Mouse (Mus musculus) heart, postnatal 36 days (tissue): ENCODE measurements around the gene Dusp14. TPM values are rescaled to one million over a fixed set of nuclear protein-coding genes. Genes with fewer than 3 reads are reported as not detected.

ENCODE experiments used
- DNase-seq, 2 experiments: peaks; one replicate each; pipeline ENCODE4 v3.0.0; 2021 to 2022
- intact Hi-C: fragments of 180-260 bp; cut with DNase I; formaldehyde crosslinking; loops from one replicate; pipeline ENCODE4 v1.15.1; 2025
- total RNA-seq, 2 experiments: library from RNA; stranded (reverse); gene quantifications; 2 replicates each; pipeline ENCODE4 v1.2.3; 2021

Dusp14 gene
- total RNA-seq, 2 experiments from 2014 or later: 0.50 to 0.73 TPM

DNA sequence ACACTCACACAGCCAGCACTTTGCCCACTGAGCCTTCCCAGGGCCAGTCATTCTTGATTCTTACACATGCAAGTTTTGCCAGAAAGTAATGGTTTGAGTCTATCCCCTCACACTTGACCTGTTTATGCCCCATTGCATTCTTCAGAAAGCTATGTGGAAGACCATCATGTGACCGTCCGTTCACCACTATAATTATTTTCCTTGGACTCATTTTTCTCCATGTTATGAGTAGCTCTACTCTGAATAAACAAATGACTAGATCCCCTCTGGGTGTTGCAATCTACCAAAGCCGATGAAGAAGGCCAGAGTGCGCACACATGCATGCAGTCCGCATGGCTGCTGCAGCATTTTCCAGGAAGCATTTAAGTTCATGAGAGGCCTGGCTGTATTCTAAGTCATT lies 41.8 kb downstream of the Dusp14 start:
- intact Hi-C loops: no loop called here
- DNase-seq: no peak

DNA sequence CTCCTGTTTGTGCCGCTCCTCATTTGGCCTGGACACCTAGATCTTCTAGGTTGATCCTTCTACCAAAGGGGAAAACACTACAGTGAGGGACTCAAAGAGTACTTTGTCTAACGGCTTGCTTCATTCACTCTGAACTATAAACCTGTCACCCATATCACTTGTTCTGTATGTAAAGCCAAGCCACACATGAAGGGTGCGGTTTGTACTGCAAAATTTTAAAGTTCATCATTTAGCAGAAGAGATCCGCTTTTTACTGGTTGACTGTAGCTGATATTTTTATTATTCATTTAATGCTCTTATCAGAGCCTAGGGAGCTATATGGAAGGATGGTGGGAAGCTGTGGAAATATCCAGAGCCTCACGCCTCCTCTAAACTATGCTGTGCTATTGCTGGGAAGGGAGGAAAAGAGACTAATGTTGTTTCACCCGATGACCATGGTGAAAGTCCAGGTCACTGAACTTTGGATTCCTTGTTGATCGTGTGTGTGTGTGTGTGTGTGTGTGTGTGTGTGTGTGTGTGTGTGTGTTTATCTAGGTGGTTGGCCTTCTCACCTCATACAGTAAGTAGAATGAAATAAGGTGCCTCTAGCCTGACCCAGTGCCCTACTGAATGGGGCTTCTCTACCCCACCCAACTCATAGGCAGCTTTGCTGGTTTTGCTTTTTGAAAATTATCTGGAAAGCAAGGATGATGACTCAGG lies 52.1 kb downstream of the Dusp14 start:
- no peak for DNase-seq
- intact Hi-C loops: no loop called here

DNA sequence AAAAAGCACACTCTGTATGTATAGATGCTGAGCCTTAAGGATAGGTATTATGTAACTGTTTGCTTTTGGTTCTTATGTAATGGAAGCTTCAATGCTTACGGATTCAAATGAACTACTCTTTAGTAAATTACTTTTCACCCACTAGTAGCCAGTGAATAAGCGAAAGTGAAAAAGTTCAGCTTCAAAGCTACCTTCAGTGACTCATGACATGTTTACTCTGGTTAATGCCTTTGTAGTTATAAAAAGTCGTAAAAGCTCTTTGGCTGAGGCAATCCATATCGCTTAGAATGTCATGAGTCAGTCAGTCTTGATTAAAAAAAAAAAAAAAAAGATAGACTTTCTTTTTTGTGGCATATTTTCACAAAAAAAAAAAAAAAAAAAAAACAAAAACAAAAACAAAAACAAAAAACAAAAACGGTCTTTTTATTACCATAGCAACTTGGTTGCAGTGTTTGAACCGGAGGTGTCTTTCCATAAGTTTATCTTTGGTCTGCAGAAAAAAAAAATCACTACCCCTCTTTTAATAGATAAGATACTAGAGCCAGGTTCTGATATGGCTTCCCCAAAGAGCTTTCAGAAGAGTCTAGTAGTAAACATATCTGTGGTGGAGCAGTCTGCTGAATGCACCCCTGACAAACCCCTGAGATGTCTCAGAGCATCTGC lies 52.8 kb downstream of the Dusp14 start:
- intact Hi-C loops: no loop called here
- no peak for DNase-seq

DNA sequence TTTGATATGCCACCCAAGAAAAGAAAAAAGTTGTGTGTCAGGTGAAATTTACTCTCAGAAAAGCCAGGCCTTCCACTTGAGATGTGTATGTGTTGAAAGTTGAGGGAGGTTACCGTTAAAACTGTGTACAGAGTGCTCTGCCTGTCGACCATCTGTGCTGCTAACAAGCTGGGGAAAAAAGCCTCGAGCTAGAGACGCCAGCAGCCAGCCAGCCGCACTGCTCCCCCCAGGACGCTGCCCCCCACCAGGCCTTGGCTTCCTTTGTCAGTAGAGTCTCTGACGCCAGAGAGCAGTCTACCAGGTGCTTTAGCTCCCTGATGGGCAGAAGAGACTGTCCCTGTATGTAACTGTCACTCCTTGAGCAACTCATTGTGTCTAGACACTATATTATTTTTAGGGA lies 56.0 kb downstream of the Dusp14 start:
- intact Hi-C loops: no loop called here

DNA sequence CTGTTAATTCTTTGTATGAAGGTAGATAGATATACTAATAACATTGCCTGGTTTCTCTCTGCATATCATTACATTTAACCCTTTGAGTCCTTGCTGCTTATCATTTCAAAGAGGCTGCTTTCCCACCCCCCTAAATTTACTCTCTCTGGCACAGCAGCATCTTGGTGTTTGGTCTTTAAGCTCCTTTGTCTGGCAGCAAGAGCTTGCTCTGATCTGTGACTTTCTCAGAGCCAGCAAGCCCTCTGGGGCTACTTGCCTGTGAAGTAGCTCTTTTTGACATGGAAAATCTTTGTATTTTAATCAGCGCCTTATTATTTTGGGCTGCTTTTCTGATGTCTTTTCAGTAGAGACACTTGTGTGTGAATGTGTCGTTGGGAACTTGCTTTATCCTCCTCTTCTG lies 57.5 kb downstream of the Dusp14 start:
- intact Hi-C loops: no loop called here
- DNase-seq: no peak

More for the DNA sequence above, 56.0 kb downstream of the Dusp14 start:
- DNase-seq: no peak

DNA sequence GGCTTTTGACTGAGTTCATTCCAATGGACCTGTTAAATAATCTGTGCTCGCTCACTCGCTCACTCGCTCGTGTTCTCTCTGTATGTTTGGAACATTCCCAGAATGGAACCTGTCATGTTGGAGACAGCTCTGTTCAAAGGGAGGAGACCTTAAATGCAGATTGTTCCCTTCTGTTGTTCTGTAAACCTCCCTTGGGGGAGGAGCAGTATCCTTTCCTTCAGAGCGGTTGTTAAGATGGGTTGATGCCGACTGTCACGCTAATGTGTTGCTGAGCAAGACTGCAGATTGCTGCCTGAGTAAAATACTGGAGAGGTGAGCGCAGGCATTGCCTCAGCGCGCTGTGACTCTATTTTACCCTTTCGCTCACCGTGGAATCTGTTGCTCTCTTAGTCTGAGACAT lies 58.0 kb downstream of the Dusp14 start:
- intact Hi-C loops: no loop called here
- DNase-seq: no peak

DNA sequence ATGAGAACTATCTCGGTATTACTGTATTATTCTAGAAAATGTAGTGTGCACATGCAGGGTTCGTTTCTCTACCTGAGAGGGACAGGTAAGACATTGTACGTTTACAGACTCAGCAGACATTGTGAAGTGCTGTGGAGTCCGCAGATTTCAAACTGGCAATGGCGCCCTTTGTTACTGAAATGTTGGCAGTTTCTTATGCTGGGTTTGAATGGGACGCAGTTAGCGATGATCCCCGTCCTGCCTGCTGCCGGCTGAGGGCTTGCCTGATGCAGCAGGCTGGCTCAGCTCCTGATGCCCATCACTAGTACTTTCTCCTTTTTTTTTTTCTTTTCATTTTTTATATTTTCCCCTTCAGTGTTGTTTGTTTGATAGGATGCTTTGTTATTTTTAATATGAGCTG lies 58.6 kb downstream of the Dusp14 start:
- DNase-seq: no peak
- intact Hi-C loops: no loop called here

DNA sequence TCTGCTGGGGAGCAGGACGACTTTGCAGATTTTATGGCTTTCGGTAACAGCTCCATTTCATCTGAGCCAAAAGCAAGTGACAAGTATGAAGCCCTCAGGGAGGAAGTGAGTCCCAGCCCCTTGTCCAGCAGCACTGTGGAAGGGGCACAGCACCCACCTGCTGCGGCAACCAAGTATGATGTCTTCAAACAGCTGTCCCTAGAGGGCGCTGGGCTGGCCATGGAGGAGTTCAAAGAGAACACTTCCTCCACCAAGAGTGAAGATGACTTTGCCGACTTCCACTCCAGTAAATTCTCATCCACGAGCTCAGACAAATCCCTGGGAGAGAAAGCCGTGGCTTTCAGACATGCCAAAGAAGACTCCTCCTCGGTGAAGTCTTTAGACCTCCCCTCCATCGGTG lies 60.1 kb downstream of the Dusp14 start:
- intact Hi-C loops: no loop called here
- DNase-seq: no peak

DNA sequence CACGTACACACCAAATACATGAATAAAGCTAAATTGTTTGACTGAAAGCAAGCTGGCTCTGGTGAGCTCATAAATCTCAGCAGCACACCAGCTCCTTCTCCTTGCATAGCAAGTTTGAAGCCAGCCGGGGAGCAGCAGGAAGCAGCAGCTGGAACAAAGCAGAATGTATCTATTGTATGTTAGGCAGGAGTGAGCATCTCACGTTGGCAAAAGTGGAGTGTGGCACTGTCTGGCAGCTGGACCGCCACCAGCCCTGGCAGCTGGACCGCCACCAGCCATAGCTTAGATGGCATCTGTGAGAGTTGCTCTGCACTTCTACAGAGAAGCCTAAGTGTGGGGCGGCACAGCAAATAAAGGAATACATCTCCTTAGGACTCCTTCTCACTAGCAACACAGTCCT lies 65.1 kb downstream of the Dusp14 start:
- DNase-seq: no peak
- intact Hi-C loops: no loop called here

DNA sequence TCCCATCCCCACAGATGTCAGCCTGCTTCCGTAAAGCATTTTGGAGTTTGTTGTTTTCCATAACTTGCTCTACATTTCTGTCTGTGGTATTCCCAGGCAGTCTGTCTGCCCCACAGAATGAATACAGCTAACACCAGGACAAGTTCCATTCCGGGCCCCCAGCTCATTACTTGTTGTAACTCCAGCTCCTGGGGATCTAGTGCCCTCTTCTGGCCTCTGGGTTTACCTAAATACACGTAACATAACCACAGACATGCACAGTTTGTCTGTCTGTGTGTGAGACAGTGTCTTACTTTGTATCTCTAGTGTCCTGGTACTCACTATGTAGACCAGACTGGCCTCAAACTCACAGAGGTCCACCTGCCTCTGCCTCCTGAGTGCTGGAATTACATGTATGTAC lies 67.8 kb downstream of the Dusp14 start:
- intact Hi-C loops: no loop called here
- no peak for DNase-seq

DNA sequence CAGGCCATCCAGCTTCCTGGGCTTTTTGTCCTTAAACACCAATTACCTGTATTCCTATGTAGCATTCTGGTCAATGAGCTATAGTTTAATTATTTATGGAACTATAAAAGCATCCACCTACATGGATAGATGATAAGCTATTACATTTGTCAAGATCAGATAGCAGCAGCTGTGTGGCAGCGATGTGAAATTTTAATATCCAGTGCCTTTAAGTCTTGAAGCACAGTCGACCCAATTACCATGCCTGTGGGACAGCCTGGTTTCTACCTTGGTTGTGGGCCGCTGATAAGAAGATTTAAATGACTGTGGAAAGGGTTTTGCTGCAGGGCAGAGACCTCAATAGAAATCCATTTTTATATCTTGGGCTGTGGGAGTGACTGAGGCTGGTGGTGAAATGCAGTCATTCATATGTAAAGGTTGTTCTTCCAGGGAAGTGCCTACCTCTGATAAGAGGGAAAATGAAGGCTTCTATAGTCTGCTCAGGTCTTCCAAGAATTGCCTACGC lies 69.6 kb downstream of the Dusp14 start:
- intact Hi-C loops: no loop called here
- DNase-seq: no peak

DNA sequence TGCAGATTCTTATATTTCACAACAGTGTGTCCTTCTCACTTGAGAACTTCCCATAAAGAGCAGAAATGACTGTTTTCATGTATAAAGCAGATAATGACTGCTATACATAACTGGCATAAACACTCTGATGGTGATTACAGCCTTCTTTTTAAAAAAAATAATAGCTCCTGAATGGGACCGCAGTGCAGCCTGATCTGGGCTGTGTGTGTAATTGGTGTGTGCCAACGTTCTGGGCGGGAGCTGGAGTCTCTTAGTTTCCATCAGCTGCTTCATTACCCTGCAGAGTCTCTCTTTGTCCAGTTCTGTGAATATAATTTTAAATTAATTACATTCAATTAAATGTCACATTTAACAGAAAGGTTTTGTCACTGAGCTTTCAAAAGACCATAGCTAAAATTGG lies 70.1 kb downstream of the Dusp14 start:
- intact Hi-C loops: no loop called here
- no peak for DNase-seq

Other genes starting within 250 kb of the Dusp14 start
- not detected for gene Hnf1b, start 219.2 kb downstream of the Dusp14 start, total RNA-seq
- gene Ddx52, start 127.2 kb downstream of the Dusp14 start, total RNA-seq: 10 to 100 TPM; 10.9 to 12.6 TPM
- 10 to 100 TPM; 26.1 to 26.6 TPM for gene Synrg, start 104.8 kb downstream of the Dusp14 start, total RNA-seq
- 1 to 10 TPM; 5.9 to 8.2 TPM for gene Tada2a, start 60.3 kb upstream of the Dusp14 start, total RNA-seq
- 10 to 100 TPM; 13.6 to 26.1 TPM for gene Acaca, start 60.4 kb upstream of the Dusp14 start, total RNA-seq
- not detected for gene Gm11437, start 98.2 kb upstream of the Dusp14 start, total RNA-seq